In the genomic region with DNA sequence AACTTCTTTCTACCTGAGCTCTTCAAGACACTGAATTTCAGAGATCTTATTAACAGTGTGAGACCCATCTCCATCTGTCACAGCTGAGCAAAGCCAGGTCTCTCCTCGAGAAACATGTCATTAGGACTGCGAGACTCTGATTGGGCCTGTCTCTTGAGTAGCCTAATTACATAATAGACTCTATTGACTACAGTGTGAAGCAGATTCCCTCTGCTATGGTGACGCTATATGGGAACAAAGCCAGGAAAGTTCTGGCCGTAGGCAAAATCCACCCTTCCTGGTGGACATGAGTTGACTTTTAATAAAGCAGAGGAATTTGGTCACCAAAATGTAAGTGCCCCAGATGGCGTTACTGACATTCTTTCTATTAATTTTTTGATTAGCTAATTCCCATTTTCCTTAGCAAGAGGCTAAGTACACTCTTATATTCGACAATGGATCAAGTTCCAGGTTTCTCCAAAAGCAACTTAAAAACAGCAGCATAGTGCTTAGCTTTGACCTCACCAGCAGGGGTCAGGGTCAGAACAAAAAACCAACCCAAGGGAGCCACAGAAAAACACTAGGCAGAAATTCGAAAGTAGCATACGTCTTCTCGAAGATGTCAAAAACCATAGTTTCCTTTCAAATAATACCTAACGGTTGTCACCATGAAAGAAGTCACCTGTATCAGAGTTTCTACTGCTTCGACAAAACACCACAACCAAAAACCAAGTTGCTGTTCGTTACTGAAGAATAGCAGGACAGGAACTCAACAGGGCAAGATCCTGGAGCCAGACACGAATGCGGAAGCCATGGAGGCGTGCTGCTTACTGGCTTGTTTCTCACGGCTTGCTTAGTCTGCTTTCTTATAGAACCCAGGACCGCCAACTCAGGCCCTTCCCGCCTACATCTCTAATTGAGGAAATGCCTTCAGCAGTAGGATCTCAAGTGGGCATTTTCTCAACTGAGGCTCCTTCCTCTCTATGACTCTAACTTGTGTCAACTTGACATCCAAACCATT, we compare ENCODE assay signal across 9 mouse cellular contexts.
DNase-seq lines count a peak whose midpoint lies in the region; ATAC-seq and TF ChIP-seq lines count a peak whose summit lies in the region.
"Had no signal": no experiment of that assay in that cellular context is flagged by ENCODE, and none has a peak within 500 bp of the region (broad histone marks: within the 10 kb centered on the region; RNA-seq: fewer than 3 reads in every experiment).

No protein-coding gene starts in this region.

- H3K27ac ChIP-seq in liver, embryonic 15.5 days (replicated peaks), result no peak overlapping the region
- H3K27ac ChIP-seq in liver, embryonic 12.5 days, result no peak overlapping the region
- no peak overlapping the region for H3K27ac ChIP-seq in midbrain, postnatal 0 days (ENCODE audit: low read depth, low read length)
- H3K27ac ChIP-seq: embryonic facial prominence, embryonic 13.5 days had no signal

- peak overlapping the region; percentile 7; the same call in 1 of the 2 replicates for H3K4me2 ChIP-seq in liver, embryonic 15.5 days
- no peak overlapping the region for H3K4me2 ChIP-seq in liver, embryonic 12.5 days
- no peak overlapping the region for H3K4me2 ChIP-seq in midbrain, postnatal 0 days (ENCODE audit: low read depth, low read length, poor library complexity, severe bottlenecking)
- H3K4me2 ChIP-seq: embryonic facial prominence, embryonic 13.5 days had no signal

- H3K4me1 ChIP-seq in liver, embryonic 15.5 days (replicated peaks), result no peaks in the 10 kb centered on the region
- no peaks in the 10 kb centered on the region for H3K4me1 ChIP-seq in liver, embryonic 12.5 days
- no peaks in the 10 kb centered on the region for H3K4me1 ChIP-seq in midbrain, postnatal 0 days (ENCODE audit: insufficient read depth, low read length)

- DNase-seq in adrenal gland, postnatal 10 days, result peak; percentile 42
- no peak for DNase-seq in adrenal gland, adult 2 months
- peak; percentile 24 for DNase-seq in embryo, embryonic 9.5 days (ENCODE audit: extremely low spot score)
- peak; percentile 49 for DNase-seq in midbrain, postnatal 0 days (ENCODE audit: low spot score)
- no peak for DNase-seq in layer of hippocampus, adult 9-10 months (ENCODE audit: low spot score)
- no peak for DNase-seq in ovary, postnatal 10 days (ENCODE audit: low spot score)

- TF ChIP-seq CTCF in midbrain, postnatal 0 days (IDR thresholded peaks at IDR 0.05), result peak; percentile 47

- no peaks in the 10 kb centered on the region for H3K27me3 ChIP-seq in liver, embryonic 15.5 days
- no peaks in the 10 kb centered on the region for H3K27me3 ChIP-seq in liver, embryonic 12.5 days (replicated peaks)
- H3K27me3 ChIP-seq in midbrain, postnatal 0 days (ENCODE audit: insufficient read depth, low read length), result no peaks in the 10 kb centered on the region
- H3K27me3 ChIP-seq: embryonic facial prominence, embryonic 13.5 days had no signal

- H3K9ac ChIP-seq in liver, embryonic 15.5 days, result no peak overlapping the region
- H3K9ac ChIP-seq in liver, embryonic 12.5 days, result no peak overlapping the region
- no peak overlapping the region for H3K9ac ChIP-seq in midbrain, postnatal 0 days (replicated peaks; ENCODE audit: low read length, poor library complexity, severe bottlenecking)
- H3K9ac ChIP-seq: embryonic facial prominence, embryonic 13.5 days had no signal

- H3K36me3 ChIP-seq in liver, embryonic 15.5 days (replicated peaks), result no peaks in the 10 kb centered on the region
- no peaks in the 10 kb centered on the region for H3K36me3 ChIP-seq in liver, embryonic 12.5 days
- no peaks in the 10 kb centered on the region for H3K36me3 ChIP-seq in midbrain, postnatal 0 days (ENCODE audit: insufficient read depth, low read length)
- H3K36me3 ChIP-seq: embryonic facial prominence, embryonic 13.5 days had no signal

- H3K9me3 ChIP-seq in liver, embryonic 15.5 days (replicated peaks), result no peaks in the 10 kb centered on the region
- no peaks in the 10 kb centered on the region for H3K9me3 ChIP-seq in liver, embryonic 12.5 days (replicated peaks)
- H3K9me3 ChIP-seq in midbrain, postnatal 0 days (ENCODE audit: low read length), result no peaks in the 10 kb centered on the region
- H3K9me3 ChIP-seq: embryonic facial prominence, embryonic 13.5 days had no signal

- 59% methylated on average over 18 of the region's 18 CpGs for WGBS in liver, embryonic 15.5 days (ENCODE audit: insufficient replicate concordance)
- 57% methylated on average over 18 of the region's 18 CpGs for WGBS in liver, embryonic 12.5 days (ENCODE audit: insufficient replicate concordance)
- WGBS in midbrain, postnatal 0 days, result 70% methylated on average over 18 of the region's 18 CpGs

- no peak for ATAC-seq in liver, embryonic 15.5 days (ENCODE audit: insufficient read depth)
- ATAC-seq in liver, embryonic 12.5 days, result no peak
- ATAC-seq in midbrain, postnatal 0 days (ENCODE audit: low FRiP score), result no peak

- no peak overlapping the region for H3K4me3 ChIP-seq in liver, embryonic 15.5 days (replicated peaks)
- no peak overlapping the region for H3K4me3 ChIP-seq in liver, embryonic 12.5 days
- no peak overlapping the region for H3K4me3 ChIP-seq in midbrain, postnatal 0 days (ENCODE audit: low read depth, low read length)
- H3K4me3 ChIP-seq: embryonic facial prominence, embryonic 13.5 days had no signal

Comparison
In these comparisons a context has a peak if more than half of its experiments do, and no peak if none do; other contexts are left out.
1. DNase-seq: peak in adrenal gland, postnatal 10 days (single experiment), embryo, embryonic 9.5 days (single experiment) and midbrain, postnatal 0 days (single experiment); none in adrenal gland, adult 2 months (single experiment), layer of hippocampus, adult 9-10 months (single experiment) and ovary, postnatal 10 days (single experiment).